Mouse (Mus musculus): Measurements from ENCODE around the gene Lrp5. TPM values are rescaled to one million over a fixed set of nuclear protein-coding genes. Genes with fewer than 3 reads are reported as not detected.

Lrp5 gene
- polyA plus RNA-seq, 1 experiment from 2014 or later: 1.4 TPM

- Histone ChIP-seq H3K4me3 (no peak overlapping the region), H3K4me1 (replicated peaks) (0 out of 2 replicates have a peak, but pooled peaks cover 4% of the 10 kb centered on the region), H3K27me3 (no peaks in the 10 kb centered on the region), H3K9me3 (no peaks in the 10 kb centered on the region), H3K36me3 (no peaks in the 10 kb centered on the region), H3K27ac (replicated peaks) (no peak overlapping the region), H3K9ac (no peak overlapping the region), H3K4me2 (no peak overlapping the region)
- WGBS: 91% methylated on average over 6 of the region's 6 CpGs
- ATAC-seq (ENCODE audit: low FRiP score, low read depth): no peak
Observed at GRCm38 (mm10) chr19:3562752-3563151, 123.6 kb downstream of the Lrp5 start.

DNA sequence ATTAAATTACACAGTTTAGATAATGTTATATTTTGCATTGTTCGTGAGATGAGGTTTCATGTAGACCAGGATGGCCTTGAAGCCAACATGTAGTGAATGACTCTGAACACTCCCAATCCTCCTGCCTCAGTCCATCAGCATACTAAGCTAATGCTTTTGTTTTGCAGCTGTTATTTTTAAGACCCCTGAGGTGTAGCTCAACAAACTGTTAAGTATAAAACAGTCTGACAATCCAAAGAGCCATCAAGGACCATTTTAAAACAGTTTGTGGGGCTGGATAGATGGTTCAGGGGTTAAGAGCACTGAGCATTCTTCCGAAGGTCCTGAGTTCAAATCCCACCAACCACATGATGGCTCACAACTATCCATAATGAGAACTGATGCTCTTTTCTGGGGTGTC is 124.1 kb downstream of the Lrp5 start:
- no peak overlapping the region for H3K4me3 ChIP-seq
- 94% methylated on average over 2 of the region's 2 CpGs for WGBS
- 0 out of 2 replicates have a peak, but pooled peaks cover 4% of the 10 kb centered on the region for H3K4me1 ChIP-seq (replicated peaks)
- ATAC-seq (ENCODE audit: low FRiP score, low read depth): no peak
- no peaks in the 10 kb centered on the region for H3K9me3 ChIP-seq
- no peaks in the 10 kb centered on the region for H3K36me3 ChIP-seq
- no peak overlapping the region for H3K27ac ChIP-seq (replicated peaks)
- no peak overlapping the region for H3K4me2 ChIP-seq
- no peaks in the 10 kb centered on the region for H3K27me3 ChIP-seq
- H3K9ac ChIP-seq: no peak overlapping the region

- Histone ChIP-seq H3K4me3 (no peak overlapping the region), H3K9ac (no peak overlapping the region), H3K36me3 (no peaks in the 10 kb centered on the region), H3K4me1 (replicated peaks) (peaks cover 8% of the 10 kb centered on the region), H3K27me3 (no peaks in the 10 kb centered on the region), H3K9me3 (no peaks in the 10 kb centered on the region), H3K4me2 (no peak overlapping the region), H3K27ac (replicated peaks) (no peak overlapping the region)
- 88% methylated on average over 2 of the region's 2 CpGs for WGBS
- no peak for ATAC-seq (ENCODE audit: low FRiP score, low read depth)
Observed at GRCm38 (mm10) chr19:3556169-3556827, 130.1 kb downstream of the Lrp5 start.

DNA sequence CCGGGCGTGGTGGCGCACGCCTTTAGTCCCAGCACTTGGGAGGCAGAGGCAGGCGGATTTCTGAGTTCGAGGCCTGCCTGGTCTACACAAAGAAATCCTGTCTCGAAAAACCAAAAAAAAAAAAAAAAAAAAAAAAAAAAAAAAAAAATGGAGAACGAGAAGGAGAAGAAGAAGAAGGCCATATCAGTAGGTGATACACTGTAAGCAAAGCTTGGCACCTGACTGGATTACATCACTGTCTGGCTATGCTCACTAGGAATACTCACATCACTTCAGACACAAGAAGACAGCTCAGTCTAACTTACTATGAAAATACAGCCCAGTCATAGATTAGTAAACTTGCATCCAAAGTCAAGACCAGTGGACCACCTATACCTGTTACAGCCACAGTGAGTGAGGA is 131.6 kb downstream of the Lrp5 start:
- ATAC-seq (ENCODE audit: low FRiP score, low read depth): no peak

GRCm38 (mm10) chr19:3551573-3552159 is 134.7 kb downstream of the Lrp5 start:
- Histone ChIP-seq H3K9ac (no peak overlapping the region), H3K27ac (replicated peaks) (no peak overlapping the region)

More for the DNA sequence above, 131.6 kb downstream of the Lrp5 start:
- 95% methylated on average over 8 of the region's 8 CpGs for WGBS
- Histone ChIP-seq H3K4me1 (replicated peaks) (peaks cover 10% of the 10 kb centered on the region), H3K4me3 (no peak overlapping the region), H3K4me2 (no peak overlapping the region), H3K27me3 (no peaks in the 10 kb centered on the region), H3K36me3 (no peaks in the 10 kb centered on the region), H3K27ac (replicated peaks) (no peak overlapping the region), H3K9me3 (no peaks in the 10 kb centered on the region), H3K9ac (no peak overlapping the region)

GRCm38 (mm10) chr19:3550101-3550500 is 136.3 kb downstream of the Lrp5 start:
- Histone ChIP-seq H3K4me3 (no peak overlapping the region), H3K27ac (replicated peaks) (no peak overlapping the region), H3K9ac (no peak overlapping the region), H3K4me1 (replicated peaks) (peaks cover 13% of the 10 kb centered on the region), H3K27me3 (no peaks in the 10 kb centered on the region), H3K9me3 (no peaks in the 10 kb centered on the region), H3K4me2 (no peak overlapping the region), H3K36me3 (no peaks in the 10 kb centered on the region)
- 89% methylated on average over 1 of the region's 1 CpGs for WGBS
- ATAC-seq (ENCODE audit: low FRiP score, low read depth): no peak

More at GRCm38 (mm10) chr19:3551573-3552159, 134.7 kb downstream of the Lrp5 start:
- 61% methylated on average over 4 of the region's 4 CpGs for WGBS
- no peaks in the 10 kb centered on the region for H3K27me3 ChIP-seq
- no peaks in the 10 kb centered on the region for H3K36me3 ChIP-seq
- H3K4me2 ChIP-seq: no peak overlapping the region
- H3K9me3 ChIP-seq: no peaks in the 10 kb centered on the region
- H3K4me3 ChIP-seq: no peak overlapping the region
- H3K4me1 ChIP-seq (replicated peaks): peaks cover 10% of the 10 kb centered on the region
- no peak for ATAC-seq (ENCODE audit: low FRiP score, low read depth)

GRCm38 (mm10) chr19:3549263-3549662 is 137.1 kb downstream of the Lrp5 start:
- H3K9me3 ChIP-seq: no peaks in the 10 kb centered on the region
- H3K4me2 ChIP-seq: no peak overlapping the region
- H3K4me1 ChIP-seq (replicated peaks): peaks cover 13% of the 10 kb centered on the region
- ATAC-seq (ENCODE audit: low FRiP score, low read depth): no peak
- H3K27me3 ChIP-seq: no peaks in the 10 kb centered on the region
- 83% methylated on average over 1 of the region's 1 CpGs for whole genome bisulfite sequencing
- no peak overlapping the region for H3K4me3 ChIP-seq
- H3K36me3 ChIP-seq: no peaks in the 10 kb centered on the region
- H3K9ac ChIP-seq: no peak overlapping the region
- no peak overlapping the region for H3K27ac ChIP-seq (replicated peaks)

DNA sequence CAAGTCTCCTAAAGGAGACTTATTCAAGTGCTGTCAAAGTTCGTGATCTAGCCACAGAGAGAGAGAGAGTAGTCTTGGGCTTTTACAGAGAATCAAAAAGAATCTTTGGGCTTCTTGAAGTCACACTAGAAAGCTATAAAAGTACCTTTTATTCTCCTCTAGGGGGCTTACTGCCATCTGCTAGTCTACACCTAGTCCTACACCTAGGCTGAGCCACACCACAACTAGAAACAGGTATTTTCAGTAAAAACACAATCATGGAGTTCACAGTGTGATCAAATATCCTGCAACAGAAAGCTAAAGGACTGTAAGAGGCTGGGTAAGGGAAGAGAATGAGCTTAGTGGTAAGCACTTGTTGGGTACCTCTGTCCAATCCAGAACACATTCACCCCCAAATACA is 138.1 kb downstream of the Lrp5 start:
- Histone ChIP-seq H3K4me2 (no peak overlapping the region), H3K4me3 (no peak overlapping the region), H3K27ac (replicated peaks) (no peak overlapping the region), H3K9ac (no peak overlapping the region), H3K36me3 (no peaks in the 10 kb centered on the region; the same call in 1 of the 2 replicates), H3K27me3 (no peaks in the 10 kb centered on the region), H3K4me1 (replicated peaks) (peaks cover 13% of the 10 kb centered on the region), H3K9me3 (no peaks in the 10 kb centered on the region)
- no peak for ATAC-seq (ENCODE audit: low FRiP score, low read depth)
- WGBS: 97% methylated on average over 1 of the region's 1 CpGs

DNA sequence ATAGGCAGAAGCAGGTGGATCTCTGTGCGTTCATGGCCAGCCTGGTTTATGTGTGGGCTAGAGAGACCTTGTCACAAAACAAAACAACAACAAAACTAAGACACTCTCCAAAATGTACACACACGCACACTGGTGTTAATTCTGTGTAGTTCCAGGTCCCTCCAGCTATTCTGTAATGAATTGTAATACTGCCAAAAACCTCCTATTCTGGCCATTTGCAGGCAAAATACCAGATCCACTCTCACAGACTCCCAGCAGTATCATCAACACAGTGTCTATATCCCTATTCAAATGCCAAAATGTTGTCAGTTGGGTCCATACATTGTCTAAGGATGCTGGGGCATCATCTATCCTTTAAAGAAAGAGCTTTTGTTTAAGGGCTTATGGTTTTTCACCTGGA is 141.4 kb downstream of the Lrp5 start:
- no peaks in the 10 kb centered on the region for H3K27me3 ChIP-seq
- no peak overlapping the region for H3K4me2 ChIP-seq
- no peaks in the 10 kb centered on the region; the same call in none of the 2 replicates for H3K36me3 ChIP-seq
- no peak for ATAC-seq (ENCODE audit: low FRiP score, low read depth)
- H3K4me3 ChIP-seq: no peak overlapping the region
- no peak overlapping the region for H3K27ac ChIP-seq (replicated peaks)
- 0 out of 2 replicates have a peak, but pooled peaks cover 3% of the 10 kb centered on the region for H3K4me1 ChIP-seq (replicated peaks)
- H3K9ac ChIP-seq: no peak overlapping the region
- WGBS: 91% methylated on average over 2 of the region's 2 CpGs
- H3K9me3 ChIP-seq: no peaks in the 10 kb centered on the region

DNA sequence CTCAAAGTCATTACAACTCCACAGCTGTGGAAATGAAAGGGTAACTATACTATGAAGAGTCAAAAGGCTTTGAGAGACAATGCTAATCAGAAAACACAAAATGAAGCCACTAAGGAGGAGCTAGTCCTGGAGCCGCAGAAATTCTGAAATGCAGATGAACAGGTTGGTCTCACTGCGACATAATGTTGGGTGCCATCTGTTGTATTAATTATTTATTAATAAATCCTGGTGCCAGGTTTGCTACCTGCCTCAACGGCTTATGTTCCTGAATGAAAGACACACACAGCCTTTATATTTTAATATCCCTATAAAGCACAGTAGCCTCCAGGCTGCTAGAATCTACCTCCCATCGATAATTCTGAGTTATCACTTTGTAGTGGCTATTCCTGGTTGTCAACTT is 143.8 kb downstream of the Lrp5 start:
- Histone ChIP-seq H3K27ac (replicated peaks) (no peak overlapping the region), H3K9ac (no peak overlapping the region), H3K4me1 (replicated peaks) (0 out of 2 replicates have a peak, but pooled peaks cover 3% of the 10 kb centered on the region), H3K36me3 (no peaks in the 10 kb centered on the region; the same call in none of the 2 replicates), H3K4me3 (no peak overlapping the region), H3K4me2 (no peak overlapping the region), H3K27me3 (no peaks in the 10 kb centered on the region), H3K9me3 (no peaks in the 10 kb centered on the region)
- ATAC-seq (ENCODE audit: low FRiP score, low read depth): no peak
- 86% methylated on average over 4 of the region's 4 CpGs for WGBS

DNA sequence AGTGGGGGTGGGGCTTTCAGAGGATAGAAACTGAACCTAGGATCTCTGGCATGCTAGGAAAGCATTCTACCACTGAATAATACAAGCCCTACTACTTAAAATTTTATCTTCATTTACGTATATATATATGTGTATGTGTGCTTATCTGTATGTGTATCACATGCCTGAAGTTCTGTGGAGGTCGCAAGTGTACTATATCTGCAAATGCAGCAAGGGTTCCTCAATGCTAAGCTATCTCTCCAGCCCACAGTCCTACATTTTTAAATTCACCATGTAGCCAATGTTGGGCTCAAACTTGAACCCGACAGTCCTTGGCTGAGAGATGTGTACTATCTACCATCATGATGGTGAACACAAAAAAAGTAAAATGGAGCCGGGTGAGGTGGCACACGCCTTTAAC is 145.4 kb downstream of the Lrp5 start:
- WGBS: 93% methylated on average over 5 of the region's 5 CpGs
- Histone ChIP-seq H3K4me1 (replicated peaks) (0 out of 2 replicates have a peak, but pooled peaks cover 3% of the 10 kb centered on the region), H3K27ac (replicated peaks) (no peak overlapping the region), H3K9ac (no peak overlapping the region), H3K9me3 (no peaks in the 10 kb centered on the region), H3K4me2 (no peak overlapping the region), H3K4me3 (no peak overlapping the region), H3K27me3 (no peaks in the 10 kb centered on the region), H3K36me3 (no peaks in the 10 kb centered on the region; the same call in none of the 2 replicates)
- no peak for ATAC-seq (ENCODE audit: low FRiP score, low read depth)

- Histone ChIP-seq H3K4me2 (no peak overlapping the region), H3K4me3 (no peak overlapping the region), H3K9ac (no peak overlapping the region), H3K36me3 (no peaks in the 10 kb centered on the region; the same call in none of the 2 replicates), H3K9me3 (no peaks in the 10 kb centered on the region), H3K27me3 (no peaks in the 10 kb centered on the region), H3K27ac (replicated peaks) (no peak overlapping the region), H3K4me1 (replicated peaks) (no peaks in the 10 kb centered on the region)
- no peak for ATAC-seq (ENCODE audit: low FRiP score, low read depth)
- 91% methylated on average over 2 of the region's 2 CpGs for WGBS
Observed at GRCm38 (mm10) chr19:3540254-3540653, 146.1 kb downstream of the Lrp5 start.
